Mouse (Mus musculus): ENCODE measurements around the gene Optc.

Optc gene

DNA sequence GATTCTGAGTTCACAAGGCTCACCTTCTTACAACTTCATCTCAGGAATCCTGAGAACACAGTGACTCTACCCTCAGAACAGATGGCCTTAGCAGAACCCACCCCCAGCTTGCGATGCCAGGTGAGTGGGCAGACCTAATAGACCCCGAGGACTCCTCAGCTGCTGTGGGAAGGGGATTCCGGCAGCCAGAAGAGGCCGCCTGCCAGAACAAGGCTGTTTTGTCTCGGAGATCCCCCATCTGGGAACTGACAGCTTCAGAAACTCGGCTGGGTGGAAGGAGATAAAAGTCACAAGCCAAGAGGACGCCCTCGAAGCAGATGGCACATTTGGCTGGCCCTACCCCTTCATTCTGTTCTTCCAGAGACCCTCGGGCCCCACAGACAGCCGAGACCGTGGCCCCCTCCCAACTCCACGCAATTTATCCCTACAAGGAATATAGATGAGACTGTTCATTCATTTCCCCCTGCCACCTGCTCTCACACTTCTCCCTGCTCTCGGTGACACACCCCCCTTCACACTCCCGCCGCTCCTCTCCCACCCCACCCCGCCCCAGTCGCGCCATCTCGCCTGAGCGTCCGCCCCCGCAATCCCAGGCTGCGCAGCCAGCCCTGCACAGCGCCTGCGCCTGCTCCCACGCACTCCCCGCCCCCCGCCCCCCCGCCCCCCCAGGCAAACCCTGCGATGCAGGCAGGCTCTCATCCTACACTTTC lies at the start of gene Optc:
Gene Optc, minus strand, starts transcription at position 51 of the 710 bp plus-strand sequence.
- peak; percentile 31 for ATAC-seq (ENCODE audit: low TSS enrichment)

DNA sequence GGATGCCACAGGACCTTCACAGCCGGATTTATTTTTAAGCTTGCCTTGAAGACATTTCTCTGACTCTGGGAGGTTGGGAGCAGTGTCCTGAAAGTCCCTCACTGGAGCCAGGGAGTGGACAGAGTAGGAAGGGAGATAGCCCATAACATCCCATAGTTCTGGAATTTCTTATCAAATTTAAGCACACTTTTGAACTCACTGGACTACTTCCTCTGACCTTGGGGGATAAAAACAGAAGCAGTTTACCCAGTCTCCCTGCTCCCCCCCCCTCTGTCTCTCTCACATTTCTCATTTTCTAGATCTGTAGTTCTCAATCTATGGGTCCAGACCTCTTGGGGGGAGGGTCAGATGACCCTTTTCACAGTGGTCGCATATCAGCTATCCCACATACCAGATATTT lies 46.2 kb upstream of the Optc start:
- ATAC-seq (ENCODE audit: low TSS enrichment) = no peak

GRCm38 (mm10) chr1:133953261-133953742 lies 45.5 kb upstream of the Optc start:
- ATAC-seq (ENCODE audit: low TSS enrichment) = peak; percentile 52; the same call in 1 of the 2 replicates

- no peak for ATAC-seq (ENCODE audit: low TSS enrichment)
Measured at GRCm38 (mm10) chr1:133951598-133951997, 43.8 kb upstream of the Optc start.

DNA sequence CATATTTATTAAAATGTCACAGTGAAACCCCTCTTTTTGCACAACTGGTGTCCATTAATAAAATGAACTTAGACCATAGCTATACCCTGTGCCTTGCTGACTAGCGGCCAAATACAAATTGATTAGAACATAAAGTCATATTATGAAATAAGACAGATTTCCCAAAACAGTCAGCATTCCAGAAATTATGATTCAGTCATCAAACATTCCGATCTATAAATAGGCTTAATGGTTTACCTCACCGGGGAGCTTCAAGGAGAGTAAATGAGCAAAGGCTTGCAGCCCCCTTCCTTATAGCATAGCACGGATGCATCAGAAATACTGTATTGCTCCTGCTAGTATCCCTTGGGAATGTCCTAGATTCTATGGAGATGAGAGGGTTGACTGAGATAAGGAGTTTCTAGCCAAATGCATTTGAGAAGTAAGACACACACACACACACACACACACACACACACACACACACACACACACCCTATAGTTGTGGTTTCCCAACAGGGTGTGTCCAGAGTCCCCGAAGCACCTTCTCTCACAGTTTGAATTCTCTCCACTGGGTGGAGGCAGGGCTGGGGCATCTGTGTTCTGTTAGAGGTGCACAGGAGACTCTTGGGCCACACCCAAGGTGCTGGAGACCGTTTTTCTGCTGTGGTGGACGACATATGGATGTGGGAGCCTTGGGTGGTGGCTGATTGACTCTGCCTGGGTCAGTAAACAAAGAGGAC lies 42.4 kb upstream of the Optc start:
- ATAC-seq (ENCODE audit: low TSS enrichment) = no peak

DNA sequence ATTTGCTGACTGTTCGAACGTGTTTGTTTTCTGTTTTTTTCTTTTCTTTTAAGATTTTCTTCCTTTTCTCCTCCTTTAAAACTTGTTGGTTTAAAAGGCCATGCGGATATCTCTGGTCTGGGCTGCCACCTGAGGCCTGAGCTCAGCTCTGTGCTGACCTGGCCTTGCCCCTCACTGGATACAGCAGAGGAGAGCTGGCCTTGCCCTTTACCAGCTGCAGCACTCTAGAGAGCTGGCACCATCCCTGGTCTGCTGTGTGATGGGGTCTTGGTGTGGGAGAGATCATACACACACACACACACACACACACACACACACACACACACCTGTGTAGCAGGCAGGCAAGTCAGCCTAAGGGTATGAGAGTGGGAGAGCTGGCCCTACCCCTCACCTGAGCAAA lies 37.3 kb upstream of the Optc start:
- ATAC-seq (ENCODE audit: low TSS enrichment) = no peak

GRCm38 (mm10) chr1:133941904-133942303 lies 34.1 kb upstream of the Optc start:
- ATAC-seq (ENCODE audit: low TSS enrichment) = no peak

DNA sequence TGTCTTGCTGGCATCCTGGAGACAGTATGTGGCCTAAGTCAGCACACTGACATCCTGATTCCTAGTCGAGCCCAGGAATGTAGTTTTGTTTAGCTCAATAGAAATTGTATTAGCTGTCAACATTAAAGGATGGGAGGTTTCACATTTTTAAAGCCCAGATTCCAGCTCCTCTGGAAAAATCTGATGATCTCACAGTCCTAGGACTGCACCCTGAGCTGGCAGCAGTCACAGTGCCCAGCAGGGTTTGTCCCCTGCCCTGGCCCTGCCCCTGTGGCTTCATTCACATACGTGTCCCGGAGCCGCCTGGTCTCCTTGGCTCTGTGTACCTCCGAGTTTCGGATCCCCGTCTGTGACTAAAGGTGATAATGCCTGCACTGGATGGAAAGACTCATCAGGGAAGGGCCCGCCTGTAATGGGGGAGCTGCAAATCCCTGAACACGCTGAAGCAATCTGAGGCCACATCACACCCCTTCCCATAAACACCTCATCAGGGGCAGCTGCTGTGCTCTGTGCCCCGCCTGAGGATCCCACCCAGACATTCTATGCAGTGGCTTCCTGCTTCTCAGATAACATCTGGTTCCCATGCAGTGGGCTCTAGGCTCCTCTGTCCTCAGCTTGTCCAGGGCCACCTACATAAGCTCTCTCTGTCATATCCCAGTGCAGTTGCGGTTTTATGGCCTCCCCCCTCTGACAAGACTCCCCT lies 33.5 kb upstream of the Optc start:
- no peak for ATAC-seq (ENCODE audit: low TSS enrichment)

- no peak for ATAC-seq (ENCODE audit: low TSS enrichment)
Measured at GRCm38 (mm10) chr1:133940481-133941092, 32.8 kb upstream of the Optc start.

GRCm38 (mm10) chr1:133939708-133940107 lies 31.9 kb upstream of the Optc start:
- no peak for ATAC-seq (ENCODE audit: low TSS enrichment)

DNA sequence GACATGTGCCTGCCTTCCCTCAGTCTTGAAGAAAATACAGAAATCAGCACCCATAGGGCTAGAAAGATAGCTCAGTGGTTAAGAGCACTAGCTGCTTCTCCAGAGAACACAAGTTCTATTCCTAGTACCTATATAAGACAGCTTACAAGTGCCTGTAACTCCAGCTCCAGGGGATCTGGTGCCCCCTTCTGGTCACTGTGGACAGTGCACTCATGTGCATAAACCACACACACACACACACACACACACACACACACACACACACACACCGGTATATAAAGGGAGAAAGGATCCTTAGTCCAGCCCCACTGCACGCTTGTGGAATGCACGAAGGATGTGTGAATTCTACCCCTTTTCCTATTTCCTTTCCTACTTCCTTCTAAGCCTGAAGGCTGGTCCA lies 28.4 kb upstream of the Optc start:
- no peak for ATAC-seq (ENCODE audit: low TSS enrichment)

- no peak for ATAC-seq (ENCODE audit: low TSS enrichment)
Measured at GRCm38 (mm10) chr1:133934354-133934963, 26.7 kb upstream of the Optc start.

- ATAC-seq (ENCODE audit: low TSS enrichment) = no peak
Measured at GRCm38 (mm10) chr1:133933301-133934195, 25.7 kb upstream of the Optc start.

DNA sequence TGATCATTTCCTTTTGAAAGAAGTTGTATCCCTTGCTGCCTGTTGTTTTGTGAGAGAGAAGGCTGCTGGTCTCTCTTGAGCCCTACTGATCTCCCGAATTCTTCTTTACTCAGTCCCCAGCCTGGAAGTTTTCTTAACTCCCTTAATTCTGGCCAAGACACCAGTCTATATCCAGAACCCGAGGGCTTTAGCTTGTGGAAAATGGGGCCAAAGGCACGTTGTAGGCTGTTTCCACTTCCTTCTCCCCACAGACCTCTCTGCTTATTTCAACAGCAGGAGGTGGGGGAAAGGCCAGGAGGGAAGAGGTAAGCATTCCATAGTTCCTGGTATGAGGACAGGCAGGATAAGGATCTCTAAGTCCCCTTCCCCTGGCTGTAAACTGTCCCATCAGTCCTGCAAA lies 22.2 kb upstream of the Optc start:
- ATAC-seq (ENCODE audit: low TSS enrichment) = no peak

- ATAC-seq (ENCODE audit: low TSS enrichment) = no peak
Measured at GRCm38 (mm10) chr1:133925223-133925622, 17.4 kb upstream of the Optc start.

GRCm38 (mm10) chr1:133924141-133924875 lies 16.5 kb upstream of the Optc start:
- ATAC-seq (ENCODE audit: low TSS enrichment) = peak; percentile 98

GRCm38 (mm10) chr1:133923071-133923470 lies 15.3 kb upstream of the Optc start:
- no peak for ATAC-seq (ENCODE audit: low TSS enrichment)

DNA sequence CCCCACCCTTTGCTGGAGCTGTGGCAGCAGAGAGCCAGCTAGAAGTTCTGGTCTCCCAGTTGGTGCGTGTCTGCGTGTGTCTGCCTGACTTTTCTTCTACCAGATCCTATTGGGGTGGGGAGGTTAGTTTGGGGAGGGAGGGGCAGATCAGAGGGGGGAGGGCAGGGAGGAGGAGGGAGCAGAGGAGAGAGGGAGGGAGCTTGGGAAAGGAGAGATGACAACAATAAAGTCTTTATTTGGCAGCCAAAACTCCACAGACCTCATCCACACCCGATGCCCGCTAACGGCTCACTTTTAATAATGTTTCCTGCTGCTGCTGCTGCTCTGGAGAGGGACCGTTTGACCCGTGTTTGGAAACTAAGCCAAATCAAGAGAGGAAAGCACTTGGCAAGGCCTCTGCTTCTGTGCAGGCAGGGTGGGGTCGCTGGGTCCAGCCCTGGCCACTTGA lies 13.5 kb upstream of the Optc start, which contains the start of gene Prelp:
Gene Prelp, minus strand, starts transcription at position 111 of the 448 bp plus-strand sequence.
- no peak for ATAC-seq (ENCODE audit: low TSS enrichment)

DNA sequence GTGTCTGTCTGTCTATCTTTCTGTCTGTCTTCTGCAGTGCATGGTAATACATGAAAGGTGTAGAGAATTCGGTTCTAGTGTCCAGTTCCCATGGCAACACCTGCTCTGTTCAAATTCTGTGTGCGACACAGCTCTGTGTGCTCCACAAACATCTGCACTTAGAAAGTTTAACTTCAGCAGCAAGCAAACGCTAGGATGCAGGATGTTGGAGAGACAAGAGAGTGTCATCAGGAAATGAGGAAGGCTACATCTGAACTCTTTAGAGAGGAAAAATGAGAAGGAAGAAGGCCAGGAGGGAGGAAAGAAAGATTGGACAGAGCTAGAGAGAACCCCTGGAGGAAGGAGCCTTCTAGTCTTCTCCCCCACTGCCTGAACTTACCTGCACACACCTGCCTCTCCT lies 13.1 kb upstream of the Optc start:
- no peak for ATAC-seq (ENCODE audit: low TSS enrichment)

GRCm38 (mm10) chr1:133920401-133920800 lies 12.6 kb upstream of the Optc start:
- ATAC-seq (ENCODE audit: low TSS enrichment) = no peak
